Mouse (Mus musculus): ENCODE measurements around the gene Oas1d. TPM values are rescaled to one million over a fixed set of nuclear protein-coding genes. Genes with fewer than 3 reads are reported as not detected.
"Not testable (repeated sequence)": the region's sequence is repeated elsewhere in the genome, so short reads cannot be mapped to it uniquely, and the experiment has no call there.

The Oas1d gene
- polyA plus RNA-seq, 1 experiment from 2014 or later = not detected

- 85% methylated on average over 5 of the region's 5 CpGs for WGBS
- no peak overlapping the region for H3K4me3 ChIP-seq
- ATAC-seq (ENCODE audit: insufficient number of reproducible peaks, low FRiP score) = no peak
These were observed 12.3 kb upstream of the Oas1d start for GRCm38 (mm10) chr5:120902056-120902455.

GRCm38 (mm10) chr5:120906791-120907733 lies 7.3 kb upstream of the Oas1d start, which contains the start of gene Oas1a:
Gene Oas1a, minus strand, starts transcription at chr5:120907521.
- WGBS = 30% methylated on average over 9 of the region's 12 CpGs
- not testable (repeated sequence) for H3K9me3 ChIP-seq (replicated peaks); H3K4me1 ChIP-seq (replicated peaks); H3K4me2 ChIP-seq; H3K27ac ChIP-seq (ENCODE audit: poor library complexity, severe bottlenecking); H3K36me3 ChIP-seq; H3K9ac ChIP-seq; H3K4me3 ChIP-seq; ATAC-seq (ENCODE audit: insufficient number of reproducible peaks, low FRiP score); H3K27me3 ChIP-seq (replicated peaks)

More at GRCm38 (mm10) chr5:120902056-120902455, 12.3 kb upstream of the Oas1d start:
- no peaks in the 10 kb centered on the region for H3K27me3 ChIP-seq (replicated peaks)
- H3K9me3 ChIP-seq (replicated peaks) = no peaks in the 10 kb centered on the region
- H3K4me1 ChIP-seq (replicated peaks) = no peaks in the 10 kb centered on the region
- H3K4me2 ChIP-seq = no peak overlapping the region
- H3K9ac ChIP-seq = no peak overlapping the region
- H3K36me3 ChIP-seq = no peaks in the 10 kb centered on the region
- no peak overlapping the region for H3K27ac ChIP-seq (ENCODE audit: poor library complexity, severe bottlenecking)

- Histone ChIP-seq H3K27ac (ENCODE audit: poor library complexity, severe bottlenecking) (no peak overlapping the region), H3K4me1 (replicated peaks) (no peaks in the 10 kb centered on the region), H3K27me3 (replicated peaks) (no peaks in the 10 kb centered on the region), H3K9ac (no peak overlapping the region), H3K4me2 (no peak overlapping the region), H3K9me3 (replicated peaks) (no peaks in the 10 kb centered on the region), H3K4me3 (no peak overlapping the region), H3K36me3 (no peaks in the 10 kb centered on the region)
- WGBS = 45% methylated on average over 7 of the region's 7 CpGs
- no peak for ATAC-seq (ENCODE audit: insufficient number of reproducible peaks, low FRiP score)
These were observed 6.0 kb upstream of the Oas1d start for GRCm38 (mm10) chr5:120908196-120908920.

- not testable (repeated sequence) for H3K9me3 ChIP-seq (replicated peaks)
These were observed 5.0 kb downstream of the Oas1d start for GRCm38 (mm10) chr5:120919156-120919935.

GRCm38 (mm10) chr5:120920296-120920695 lies 6.0 kb downstream of the Oas1d start:
- Histone ChIP-seq H3K9me3 (replicated peaks) (no peaks in the 10 kb centered on the region), H3K4me3 (no peak overlapping the region), H3K27me3 (replicated peaks) (0 out of 2 replicates have a peak, but pooled peaks cover 5% of the 10 kb centered on the region), H3K9ac (no peak overlapping the region), H3K27ac (ENCODE audit: poor library complexity, severe bottlenecking) (no peak overlapping the region), H3K4me2 (no peak overlapping the region), H3K36me3 (no peaks in the 10 kb centered on the region), H3K4me1 (replicated peaks) (no peaks in the 10 kb centered on the region)
- no peak for ATAC-seq (ENCODE audit: insufficient number of reproducible peaks, low FRiP score)
- WGBS = 71% methylated on average over 3 of the region's 3 CpGs

More at GRCm38 (mm10) chr5:120919156-120919935, 5.0 kb downstream of the Oas1d start:
- not testable (repeated sequence) for H3K4me2 ChIP-seq; H3K36me3 ChIP-seq; H3K27me3 ChIP-seq (replicated peaks); H3K9ac ChIP-seq; H3K4me3 ChIP-seq; H3K27ac ChIP-seq (ENCODE audit: poor library complexity, severe bottlenecking); ATAC-seq (ENCODE audit: insufficient number of reproducible peaks, low FRiP score); H3K4me1 ChIP-seq (replicated peaks)
- 57% methylated on average over 2 of the region's 2 CpGs for WGBS

- no peak overlapping the region for H3K27ac ChIP-seq (ENCODE audit: poor library complexity, severe bottlenecking)
- no peak overlapping the region for H3K9ac ChIP-seq
- H3K4me1 ChIP-seq (replicated peaks) = no peaks in the 10 kb centered on the region
- 77% methylated on average over 4 of the region's 4 CpGs for WGBS
- no peak overlapping the region for H3K4me3 ChIP-seq
- ATAC-seq (ENCODE audit: insufficient number of reproducible peaks, low FRiP score) = no peak
- no peak overlapping the region for H3K4me2 ChIP-seq
- 0 out of 2 replicates have a peak, but pooled peaks cover 5% of the 10 kb centered on the region for H3K27me3 ChIP-seq (replicated peaks)
- H3K9me3 ChIP-seq (replicated peaks) = no peaks in the 10 kb centered on the region
- no peaks in the 10 kb centered on the region for H3K36me3 ChIP-seq
These were observed 9.6 kb downstream of the Oas1d start for GRCm38 (mm10) chr5:120923969-120924368.

- not testable (repeated sequence) for H3K4me3 ChIP-seq; H3K27ac ChIP-seq (ENCODE audit: poor library complexity, severe bottlenecking); H3K36me3 ChIP-seq; H3K27me3 ChIP-seq (replicated peaks); ATAC-seq (ENCODE audit: insufficient number of reproducible peaks, low FRiP score); H3K4me2 ChIP-seq; H3K9ac ChIP-seq; H3K4me1 ChIP-seq (replicated peaks); H3K9me3 ChIP-seq (replicated peaks)
- WGBS = 76% methylated on average over 4 of the region's 4 CpGs
These were observed 10.2 kb downstream of the Oas1d start for GRCm38 (mm10) chr5:120924520-120924919.

GRCm38 (mm10) chr5:120926311-120926710 lies 12.0 kb downstream of the Oas1d start:
- H3K4me1 ChIP-seq (replicated peaks); H3K4me2 ChIP-seq; H3K36me3 ChIP-seq; H3K9me3 ChIP-seq (replicated peaks); H3K9ac ChIP-seq; H3K27ac ChIP-seq (ENCODE audit: poor library complexity, severe bottlenecking); H3K4me3 ChIP-seq; H3K27me3 ChIP-seq (replicated peaks); ATAC-seq (ENCODE audit: insufficient number of reproducible peaks, low FRiP score): not testable (repeated sequence)
- 33% methylated on average over 2 of the region's 2 CpGs for WGBS

GRCm38 (mm10) chr5:120927036-120927435 lies 12.7 kb downstream of the Oas1d start:
- Histone ChIP-seq H3K9ac (no peak overlapping the region), H3K36me3 (no peaks in the 10 kb centered on the region), H3K9me3 (replicated peaks) (no peaks in the 10 kb centered on the region; the same call in 1 of the 2 replicates), H3K4me2 (no peak overlapping the region), H3K27ac (ENCODE audit: poor library complexity, severe bottlenecking) (no peak overlapping the region), H3K4me1 (replicated peaks) (no peaks in the 10 kb centered on the region), H3K27me3 (replicated peaks) (no peaks in the 10 kb centered on the region), H3K4me3 (no peak overlapping the region)
- 0% methylated on average over 1 of the region's 1 CpGs for WGBS
- no peak for ATAC-seq (ENCODE audit: insufficient number of reproducible peaks, low FRiP score)

- 14% methylated on average over 5 of the region's 5 CpGs for WGBS
- no peak overlapping the region for H3K9ac ChIP-seq
- H3K36me3 ChIP-seq = no peaks in the 10 kb centered on the region
- no peak overlapping the region for H3K4me2 ChIP-seq
- no peak for ATAC-seq (ENCODE audit: insufficient number of reproducible peaks, low FRiP score)
- no peaks in the 10 kb centered on the region; the same call in 1 of the 2 replicates for H3K9me3 ChIP-seq (replicated peaks)
- no peak overlapping the region for H3K27ac ChIP-seq (ENCODE audit: poor library complexity, severe bottlenecking)
- H3K27me3 ChIP-seq (replicated peaks) = no peaks in the 10 kb centered on the region
- H3K4me3 ChIP-seq = no peak overlapping the region
- no peaks in the 10 kb centered on the region for H3K4me1 ChIP-seq (replicated peaks)
These were observed 19.6 kb downstream of the Oas1d start for GRCm38 (mm10) chr5:120933966-120934365.
